Mouse (Mus musculus) A20 (cell line): ENCODE results near the gene Pnpt1.

Source experiments
- DNase-seq: peaks from one replicate; pipeline ENCODE4 v3.0.0-alpha.2; 2011; ENCODE audit warnings: low read depth, low spot score

Pnpt1 gene

GRCm38 (mm10) chr11:29130385-29131355 is at the start of gene Pnpt1:
TSS of gene Pnpt1 (plus strand) at chr11:29130744.
- DNase-seq: peak; percentile 95

GRCm38 (mm10) chr11:29092403-29092802 is 38.1 kb upstream of the Pnpt1 start:
- no peak for DNase-seq

- no peak for DNase-seq
These were observed 31.6 kb upstream of the Pnpt1 start for GRCm38 (mm10) chr11:29098926-29099325.

- DNase-seq: no peak
These were observed 621 bp upstream of the Pnpt1 start for GRCm38 (mm10) chr11:29129862-29130384.

GRCm38 (mm10) chr11:29140671-29141070 is 10.1 kb downstream of the Pnpt1 start:
- no peak for DNase-seq

GRCm38 (mm10) chr11:29148901-29149300 is 18.4 kb downstream of the Pnpt1 start:
- peak; percentile 53 for DNase-seq

- DNase-seq: no peak
These were observed 33.0 kb downstream of the Pnpt1 start for GRCm38 (mm10) chr11:29163569-29163968.

GRCm38 (mm10) chr11:29171959-29172391 is 41.4 kb downstream of the Pnpt1 start:
- peak; percentile 77 for DNase-seq

- DNase-seq: peak; percentile 98
These were observed 42.1 kb downstream of the Pnpt1 start, which contains the start of gene Ppp4r3b for GRCm38 (mm10) chr11:29172563-29173124. TSS of gene Ppp4r3b (plus strand) at chr11:29172890.

GRCm38 (mm10) chr11:29173125-29173631 is 42.6 kb downstream of the Pnpt1 start:
- peak; percentile 76 for DNase-seq

- peak; percentile 54 for DNase-seq
These were observed 43.3 kb downstream of the Pnpt1 start for GRCm38 (mm10) chr11:29173706-29174436.

GRCm38 (mm10) chr11:29179319-29179718 is 48.8 kb downstream of the Pnpt1 start:
- no peak for DNase-seq

GRCm38 (mm10) chr11:29180657-29181056 is 50.1 kb downstream of the Pnpt1 start:
- no peak for DNase-seq

GRCm38 (mm10) chr11:29181751-29182150 is 51.2 kb downstream of the Pnpt1 start:
- DNase-seq: no peak

- DNase-seq: no peak
These were observed 58.4 kb downstream of the Pnpt1 start for GRCm38 (mm10) chr11:29188981-29189380.

- DNase-seq: no peak
These were observed 73.1 kb downstream of the Pnpt1 start for GRCm38 (mm10) chr11:29203653-29204052.

- no peak for DNase-seq
These were observed 79.2 kb downstream of the Pnpt1 start for GRCm38 (mm10) chr11:29209774-29210173.
